ENCODE assay signal across 8 mouse cellular contexts in the genomic region with DNA sequence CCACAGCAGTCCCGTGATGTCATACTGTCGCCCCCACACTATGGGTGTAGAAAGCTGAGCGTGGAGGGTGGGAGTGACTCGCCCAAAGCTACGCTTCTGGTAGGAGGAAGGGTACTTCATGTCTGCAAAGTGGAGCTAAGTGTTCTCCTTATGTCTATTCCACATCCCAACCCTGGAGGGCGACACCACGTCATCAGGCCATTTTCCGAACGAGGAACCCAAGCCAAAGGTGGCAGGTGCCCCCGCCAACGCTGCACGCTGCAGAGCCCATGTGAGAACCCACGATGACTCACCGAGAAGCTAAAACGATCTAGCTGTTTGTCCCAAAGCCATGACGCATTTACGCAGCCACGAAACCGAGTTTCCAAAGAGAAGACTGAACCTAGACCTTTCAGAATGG. TPM values are rescaled to one million over a fixed set of nuclear protein-coding genes. Genes with fewer than 3 reads are reported as not detected.
A peak's percentile ranks its signal among the peaks of the same experiment; 100 is the strongest.
DNase-seq lines count a peak whose midpoint lies in the region; ATAC-seq and TF ChIP-seq lines count a peak whose summit lies in the region.

No protein-coding gene starts in this region.

- TF ChIP-seq POLR2A in kidney, adult 2 months (IDR thresholded peaks at IDR 0.05; ENCODE audit: low read depth, low read length) = no peak

- DNase-seq in kidney, adult 2 months = no peak
- no peak for DNase-seq in kidney, postnatal 10 days
- DNase-seq in NIH3T3 (ENCODE audit: low read depth) = peak; percentile 74
- DNase-seq in fibroblast of lung, adult 2 months (ENCODE audit: low read depth) = peak; percentile 60
- DNase-seq in layer of hippocampus, postnatal 10 days (ENCODE audit: low spot score in 2 of 2) = peak; percentile 73 to 75
- DNase-seq in ovary, postnatal 36 days (ENCODE audit: low spot score) = no peak
- no peak for DNase-seq in gastrocnemius, adult 8-10 months (ENCODE audit: low spot score in 2 of 2)

- no peak for ATAC-seq in midbrain, embryonic 13.5 days

- no peak overlapping the region for H3K9ac ChIP-seq in midbrain, embryonic 13.5 days (replicated peaks)

- WGBS in kidney, adult 2 months = 34% methylated on average over 19 of the region's 19 CpGs
- 29% methylated on average over 19 of the region's 19 CpGs for WGBS in midbrain, embryonic 13.5 days

- no peak overlapping the region for H3K27ac ChIP-seq in kidney, adult 2 months (ENCODE audit: insufficient read depth, low read depth, low read length)
- no peak overlapping the region for H3K27ac ChIP-seq in midbrain, embryonic 13.5 days

- peak; percentile 44 for TF ChIP-seq CTCF in kidney, adult 2 months (conservative IDR thresholded peaks at IDR 0.05; ENCODE audit: insufficient read depth, insufficient read length, low read depth, low read length)

- H3K4me3 ChIP-seq in kidney, adult 2 months (ENCODE audit: insufficient read depth, low read depth, low read length) = peak overlapping the region; percentile 45
- H3K4me3 ChIP-seq in midbrain, embryonic 13.5 days (replicated peaks) = no peak overlapping the region

- H3K27me3 ChIP-seq in kidney, adult 2 months (replicated peaks; ENCODE audit: control insufficient read depth, insufficient read depth, low read length) = no peaks in the 10 kb centered on the region
- H3K27me3 ChIP-seq in midbrain, embryonic 13.5 days = peaks cover 19% of the 10 kb centered on the region

- H3K36me3 ChIP-seq in kidney, adult 2 months (ENCODE audit: control insufficient read depth, insufficient read depth, low read length) = no peaks in the 10 kb centered on the region
- H3K36me3 ChIP-seq in midbrain, embryonic 13.5 days = no peaks in the 10 kb centered on the region

- no peaks in the 10 kb centered on the region for H3K4me1 ChIP-seq in kidney, adult 2 months (ENCODE audit: control insufficient read depth, insufficient read depth, low read length)
- no peaks in the 10 kb centered on the region for H3K4me1 ChIP-seq in midbrain, embryonic 13.5 days (replicated peaks)

- H3K9me3 ChIP-seq in midbrain, embryonic 13.5 days = no peaks in the 10 kb centered on the region

- H3K4me2 ChIP-seq in midbrain, embryonic 13.5 days (replicated peaks) = 0 out of 2 replicates have a peak overlapping the region, but pooled peaks have one; percentile 0

RNA-seq across cellular contexts. Expression of a gene that starts 16.7 kb away (rescaled TPM):
- polyA plus RNA-seq in kidney, adult 2 months (2012; rRNA removed) = 0.15 and 0.28 TPM in 2 replicates
- not detected for total RNA-seq in layer of hippocampus, postnatal 10 days (2021)
- polyA plus RNA-seq in midbrain, embryonic 13.5 days (2015; fragmentation: Nextera tagmentation; extraction: Ambion mirVana) = not detected in 2 replicates
- not detected for total RNA-seq in gastrocnemius, adult 8-10 months (2022)

RNA-seq across cellular contexts. Expression of a gene that starts 21.3 kb away (rescaled TPM):
- polyA plus RNA-seq in kidney, adult 2 months (2012; rRNA removed) = 0.19 and 0.35 TPM in 2 replicates
- under 1 TPM; 0.34 to 0.51 TPM for total RNA-seq in layer of hippocampus, postnatal 10 days (2021)
- 1.0 and 1.3 TPM in 2 replicates for polyA plus RNA-seq in midbrain, embryonic 13.5 days (2015; fragmentation: Nextera tagmentation; extraction: Ambion mirVana)
- total RNA-seq in gastrocnemius, adult 8-10 months (2022) = under 1 TPM in 2 of 4 experiments, not detected in 2; 0.10 to 0.38 TPM

RNA-seq across cellular contexts. Expression of a gene that starts 24.5 kb away (rescaled TPM):
- polyA plus RNA-seq in kidney, adult 2 months (2012; rRNA removed) = 57.2 and 68.3 TPM in 2 replicates
- 10 to 100 TPM; 27.3 to 27.7 TPM for total RNA-seq in layer of hippocampus, postnatal 10 days (2021)
- 24.3 and 27.1 TPM in 2 replicates for polyA plus RNA-seq in midbrain, embryonic 13.5 days (2015; fragmentation: Nextera tagmentation; extraction: Ambion mirVana)
- total RNA-seq in gastrocnemius, adult 8-10 months (2022) = 10 to 100 TPM; 10.6 to 15.0 (median 13.0) TPM

RNA-seq across cellular contexts. Expression of a gene that starts 27.1 kb away (rescaled TPM):
- 955 and 1,014 TPM in 2 replicates for polyA plus RNA-seq in kidney, adult 2 months (2012; rRNA removed)
- 100 to 1,000 TPM; 497 to 584 TPM for total RNA-seq in layer of hippocampus, postnatal 10 days (2021)
- polyA plus RNA-seq in midbrain, embryonic 13.5 days (2015; fragmentation: Nextera tagmentation; extraction: Ambion mirVana) = 643 and 684 TPM in 2 replicates
- total RNA-seq in gastrocnemius, adult 8-10 months (2022) = 100 to 1,000 TPM; 479 to 609 (median 594) TPM

RNA-seq across cellular contexts. Expression of a gene that starts 37.5 kb away (rescaled TPM):
- 106 and 116 TPM in 2 replicates for polyA plus RNA-seq in kidney, adult 2 months (2012; rRNA removed)
- 10 to 100 TPM; 37.1 to 43.4 TPM for total RNA-seq in layer of hippocampus, postnatal 10 days (2021)
- 3.4 and 4.0 TPM in 2 replicates for polyA plus RNA-seq in midbrain, embryonic 13.5 days (2015; fragmentation: Nextera tagmentation; extraction: Ambion mirVana)
- total RNA-seq in gastrocnemius, adult 8-10 months (2022) = 100 to 1,000 TPM in 3 of 4 experiments, 10 to 100 TPM in 1; 69.5 to 173 (median 143) TPM

Comparison
In these comparisons a context has a peak if more than half of its experiments do, and no peak if none do; other contexts are left out.
1. DNase-seq: peak in NIH3T3 (single experiment), fibroblast of lung, adult 2 months (single experiment) and layer of hippocampus, postnatal 10 days (2 of 2); none in kidney, adult 2 months (single experiment), kidney, postnatal 10 days (single experiment), ovary, postnatal 36 days (single experiment) and gastrocnemius, adult 8-10 months (0 of 2).